Mouse (Mus musculus): ENCODE measurements at regions not wholly inside any gene's neighbourhood (a gene's known extent, or its start where the extent isn't known, plus 50 kb on each side); places are given as distances from the start of the nearest gene placed in this dataset.
"Not testable (repeated sequence)": the region's sequence is repeated elsewhere in the genome, so short reads cannot be mapped to it uniquely, and the experiment has no call there.

DNA sequence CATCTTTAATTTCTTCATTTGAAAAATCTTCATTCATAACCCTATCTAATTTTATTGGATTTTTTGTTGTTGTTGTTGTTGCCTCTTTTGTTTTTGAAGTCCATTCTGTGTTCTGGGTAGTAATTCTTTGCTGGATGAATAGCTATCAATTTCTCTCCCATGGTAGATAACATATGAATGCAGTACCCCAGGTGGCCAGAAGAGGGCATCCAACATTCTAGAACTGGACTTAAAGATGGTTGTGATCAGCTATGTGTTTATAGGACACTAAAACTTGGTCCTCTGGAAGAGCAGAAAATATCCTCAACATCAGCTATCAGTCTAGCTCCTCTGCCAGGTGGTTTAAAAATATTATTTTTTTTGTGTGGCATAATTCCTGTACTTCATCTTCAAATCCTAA is 73.0 kb downstream of the Prl2c3 start:
- DNase-seq (ENCODE audit: low spot score in 2 of 2): not testable (repeated sequence)

DNA sequence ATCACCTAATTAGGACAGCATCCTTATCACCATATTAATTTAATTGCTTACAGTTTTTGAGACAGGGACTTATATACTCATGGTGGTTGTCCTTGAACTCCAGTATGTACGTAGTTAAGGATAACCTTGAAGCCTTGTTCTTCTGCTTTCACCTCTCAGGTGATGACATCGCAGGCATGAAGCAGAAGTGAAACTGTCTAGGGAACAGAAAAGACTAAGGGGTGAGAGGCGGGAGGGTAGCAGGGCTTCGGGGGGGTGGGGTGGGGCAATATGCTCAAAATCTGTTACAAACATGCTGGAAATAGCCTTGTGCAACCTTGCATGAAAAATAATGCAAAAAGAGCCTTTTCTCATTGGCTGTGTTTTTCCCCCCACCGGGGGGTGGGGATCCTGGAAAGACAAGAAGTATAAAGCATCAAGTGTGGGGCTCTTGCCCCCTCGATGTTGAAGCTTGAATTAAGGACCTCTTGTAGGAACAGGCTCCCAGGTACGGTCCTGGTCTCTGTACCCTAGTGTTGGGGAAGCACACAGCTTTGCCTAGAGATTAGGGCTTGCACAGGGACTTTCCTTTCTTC is 81.8 kb downstream of the Prl2c3 start:
- not testable (repeated sequence) for DNase-seq (ENCODE audit: low spot score in 2 of 2)

DNA sequence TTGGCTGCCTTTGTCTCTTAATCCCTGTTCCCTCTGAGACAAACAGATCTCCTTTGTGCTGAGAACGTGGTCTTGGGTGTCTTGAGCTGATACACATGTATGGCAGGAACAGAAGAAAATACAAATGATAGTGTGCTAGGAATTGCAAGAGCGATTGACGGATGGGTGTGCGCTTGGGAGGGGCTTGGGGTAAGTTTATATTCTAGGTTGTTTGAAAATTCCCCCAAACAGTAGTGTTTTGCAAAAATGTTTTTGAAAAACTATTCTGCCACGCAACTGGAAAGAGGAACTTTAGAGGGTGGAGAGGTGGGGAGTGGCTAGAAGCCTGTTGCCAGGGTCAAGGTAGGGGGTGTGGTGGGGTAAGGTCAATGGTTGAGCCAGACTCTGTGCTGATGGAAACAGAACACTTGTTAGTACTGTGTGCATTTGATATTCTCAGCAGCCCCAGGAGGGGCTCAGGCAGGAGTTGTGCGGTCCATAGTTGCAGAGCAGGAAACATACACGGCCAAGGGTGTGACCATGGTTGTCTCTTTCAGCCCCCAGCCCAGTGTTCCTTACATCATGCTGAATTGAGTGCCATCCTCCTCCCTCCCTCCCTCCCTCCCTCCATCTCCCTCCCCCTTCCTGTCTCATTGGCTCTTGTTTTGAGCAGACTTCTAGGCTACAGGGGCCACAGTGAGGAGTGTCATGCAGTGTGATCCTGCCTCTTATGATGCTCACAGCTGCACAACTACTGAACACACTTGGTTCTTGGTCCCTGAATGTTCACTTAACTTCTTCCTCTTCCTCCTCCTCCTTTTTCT is 88.2 kb downstream of the Prl2c3 start:
- DNase-seq (ENCODE audit: low spot score in 2 of 2): no peak

DNA sequence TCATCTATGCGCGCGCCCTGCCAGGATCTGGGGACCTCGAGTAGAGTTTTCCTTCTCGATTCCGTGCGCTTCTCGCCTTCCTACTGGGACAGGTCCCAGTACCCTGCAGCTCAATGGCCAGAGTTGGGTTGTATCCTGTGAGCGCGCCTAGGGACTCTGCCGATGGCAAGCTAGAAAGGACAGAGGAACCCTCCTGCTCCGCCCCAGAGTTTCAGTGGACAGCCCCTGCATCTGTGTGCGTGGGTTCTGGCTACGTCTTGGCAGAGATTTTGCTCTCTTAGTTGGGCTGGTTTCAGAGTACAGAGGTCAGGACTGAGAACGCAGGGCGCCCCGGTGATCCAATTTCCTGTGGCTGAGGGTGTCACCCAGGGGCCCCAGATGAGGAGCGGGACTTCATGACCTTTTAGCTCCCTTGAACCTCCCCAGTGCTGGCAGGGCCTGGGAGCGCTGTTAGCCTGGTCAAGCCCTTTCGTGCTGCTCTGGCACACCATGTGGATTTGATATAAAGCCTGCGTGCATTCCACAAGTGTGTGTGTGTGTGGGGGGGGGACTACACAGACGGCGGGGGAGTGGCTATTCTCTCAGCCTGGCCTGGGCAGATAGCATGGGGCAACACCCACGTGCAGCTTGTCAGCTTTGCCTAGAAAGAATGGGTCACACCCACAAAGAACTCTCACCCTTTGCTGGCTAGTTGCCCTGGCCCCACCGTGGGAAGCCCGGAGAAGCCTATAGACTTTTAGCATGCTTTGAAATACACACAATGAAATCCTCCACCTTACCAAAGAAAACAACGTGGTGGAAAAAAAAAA is 96.9 kb downstream of the Prl2c3 start:
- not testable (repeated sequence) for DNase-seq (ENCODE audit: low spot score in 2 of 2)

DNA sequence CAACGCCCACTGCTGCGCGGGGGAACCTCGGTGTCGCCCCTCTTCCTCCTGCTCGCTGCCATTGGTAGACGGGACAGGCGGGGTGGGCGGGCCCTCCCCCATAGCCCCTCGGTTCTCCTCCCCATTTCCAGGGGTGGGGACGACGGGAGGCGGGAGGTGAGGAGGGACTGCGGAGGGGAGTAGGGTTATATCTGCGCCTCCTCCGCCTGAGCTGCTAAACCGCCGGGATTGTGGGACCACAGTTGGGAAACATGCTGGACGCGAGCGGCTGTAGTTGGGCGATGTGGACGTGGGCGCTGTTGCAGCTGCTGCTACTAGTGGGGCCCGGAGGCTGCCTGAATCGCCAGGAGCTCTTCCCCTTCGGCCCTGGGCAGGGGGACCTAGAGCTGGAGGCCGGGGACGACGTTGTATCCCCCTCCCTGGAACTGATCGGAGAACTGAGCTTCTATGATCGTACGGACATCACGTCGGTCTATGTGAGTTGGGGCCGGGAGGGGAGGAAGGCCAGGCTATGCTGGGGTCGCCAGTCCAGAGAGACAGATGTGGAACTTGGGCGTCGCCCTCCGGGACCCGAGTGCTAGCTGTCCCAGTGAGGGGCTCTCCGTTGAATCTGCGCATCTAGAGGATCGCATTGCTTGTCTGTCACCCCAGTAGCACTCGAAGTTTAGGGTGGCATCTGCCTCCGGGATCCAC is 97.6 kb downstream of the Prl2c3 start:
- not testable (repeated sequence) for DNase-seq (ENCODE audit: low spot score in 2 of 2)

DNA sequence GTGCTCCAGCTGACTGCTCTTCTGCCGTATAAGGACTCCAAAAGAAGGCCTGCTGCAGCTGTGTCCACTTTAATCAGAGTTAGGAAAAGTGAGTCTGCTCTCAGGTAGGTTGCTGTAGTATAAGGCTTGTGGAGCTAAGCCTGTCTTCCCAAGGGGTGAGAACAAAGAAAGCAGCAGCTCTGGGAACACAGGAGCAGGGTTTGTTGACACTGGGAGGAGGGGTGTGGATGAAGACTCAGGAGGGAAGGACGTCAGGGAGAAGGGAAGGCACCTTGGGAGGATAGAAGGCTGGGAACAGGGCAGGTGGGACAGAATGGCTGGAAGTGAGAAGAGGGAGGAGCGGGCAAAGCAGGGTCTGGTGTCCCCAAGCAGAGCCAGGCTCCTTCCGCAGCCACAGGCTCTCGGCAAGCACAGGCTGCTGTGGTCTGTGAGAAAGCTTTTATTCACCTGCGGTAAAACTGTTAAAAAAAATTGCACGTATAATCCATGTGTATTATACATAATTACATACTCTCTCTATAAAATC is 106.2 kb downstream of the Prl2c3 start:
- DNase-seq (ENCODE audit: low spot score in 2 of 2): not testable (repeated sequence)

DNA sequence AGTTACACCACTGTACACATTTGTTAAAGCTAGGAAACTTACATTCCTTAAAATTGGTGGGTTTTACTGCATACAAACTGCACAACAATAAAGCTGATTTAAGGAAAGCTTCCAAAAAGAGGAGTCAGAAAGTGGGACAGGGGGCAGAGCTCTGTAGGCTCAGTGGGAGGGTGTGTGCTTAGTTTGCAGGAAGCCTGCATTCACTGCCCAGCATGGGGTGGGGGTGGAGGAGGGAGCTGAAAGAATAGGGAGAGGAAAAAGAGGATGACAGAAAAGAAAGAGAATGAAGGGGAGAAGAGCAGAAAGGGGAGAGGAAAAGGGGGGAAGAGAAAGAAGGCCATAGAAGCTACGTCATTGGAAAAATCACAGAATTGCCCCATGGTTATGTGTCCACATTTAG is 111.1 kb downstream of the Prl2c3 start:
- DNase-seq (ENCODE audit: low spot score in 2 of 2): not testable (repeated sequence)

DNA sequence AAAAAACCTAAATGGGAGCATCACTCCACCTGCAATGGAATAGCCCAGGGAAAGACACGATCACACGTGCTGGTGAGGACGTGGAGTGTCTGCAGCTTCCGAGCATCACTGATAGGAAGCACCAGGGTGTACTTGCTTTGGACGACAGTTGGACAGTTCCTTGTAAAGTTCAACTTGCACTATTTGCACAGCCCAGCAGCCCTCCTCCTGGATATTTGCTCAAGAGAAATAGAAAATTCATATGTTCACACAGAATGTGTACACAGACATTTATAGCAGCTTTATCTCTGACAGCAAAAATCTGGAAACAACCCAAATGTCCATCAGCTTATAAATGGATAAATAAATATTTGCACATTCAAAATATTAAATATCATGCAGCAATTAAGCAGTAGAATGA is 111.7 kb downstream of the Prl2c3 start:
- not testable (repeated sequence) for DNase-seq (ENCODE audit: low spot score in 2 of 2)

DNA sequence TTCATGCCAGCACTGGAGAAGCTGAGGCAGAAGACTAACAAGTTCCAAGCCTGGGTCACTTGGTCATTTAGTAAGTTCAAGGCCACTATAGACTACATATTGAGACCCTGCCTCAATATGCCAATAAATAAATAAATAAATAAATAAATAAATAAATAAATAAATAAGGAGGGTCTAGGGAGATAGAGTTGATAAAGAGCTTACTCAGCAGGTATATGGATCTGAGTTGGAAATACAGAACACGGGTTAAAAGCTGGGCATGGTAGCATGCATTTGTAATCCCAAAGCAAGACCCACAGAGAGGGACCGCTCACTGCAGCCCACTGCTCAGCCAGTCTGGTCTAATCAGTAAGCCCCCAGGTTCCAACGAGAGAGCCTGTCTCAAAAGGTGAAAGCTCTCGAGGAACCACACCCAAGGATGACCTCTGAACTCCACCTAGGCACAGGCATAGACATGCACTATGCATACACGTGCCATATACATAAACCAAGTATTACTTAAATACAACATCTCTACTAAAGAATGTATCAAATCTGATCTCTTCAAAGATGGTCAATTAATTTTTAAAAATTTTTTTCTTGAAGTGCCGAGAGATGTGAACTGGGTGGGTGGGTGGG is 115.4 kb downstream of the Ero1lb start:
- not testable (repeated sequence) for DNase-seq (ENCODE audit: low spot score in 2 of 2)

DNA sequence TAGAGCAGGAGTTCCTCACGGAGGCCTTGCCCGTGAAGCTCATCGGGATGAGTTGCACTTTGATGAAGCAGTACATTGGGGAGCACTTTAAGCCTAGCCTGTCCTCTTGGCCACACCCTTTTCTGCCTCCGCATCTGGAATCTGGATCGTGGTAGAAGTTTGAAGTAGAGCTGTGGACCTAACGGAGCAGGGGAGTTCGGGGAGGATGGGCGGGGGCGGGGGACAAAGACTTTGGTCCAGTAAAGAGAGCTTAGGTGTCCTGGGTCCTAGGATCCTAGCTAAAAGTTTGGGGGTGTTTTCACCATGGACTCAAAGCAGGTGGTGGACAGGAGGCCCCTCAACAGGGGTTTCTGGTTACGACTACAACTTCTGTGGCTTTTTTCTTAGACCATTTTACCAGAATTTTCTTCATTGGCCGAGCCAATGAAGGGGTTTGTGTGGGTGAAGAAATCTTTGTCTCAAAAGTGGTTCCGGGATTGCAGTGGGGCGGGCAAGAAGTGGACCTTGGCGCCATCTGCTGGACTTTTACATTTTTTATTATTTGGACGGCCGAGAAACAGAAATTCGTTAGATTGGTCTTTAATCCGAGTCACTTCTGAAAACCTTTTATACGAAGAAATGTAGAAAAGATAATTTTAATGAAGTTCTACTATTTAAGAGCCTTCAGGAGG is 114.7 kb downstream of the Ero1lb start:
- DNase-seq (ENCODE audit: low spot score in 2 of 2): peak in 1 of 2 experiments; percentile 54

DNA sequence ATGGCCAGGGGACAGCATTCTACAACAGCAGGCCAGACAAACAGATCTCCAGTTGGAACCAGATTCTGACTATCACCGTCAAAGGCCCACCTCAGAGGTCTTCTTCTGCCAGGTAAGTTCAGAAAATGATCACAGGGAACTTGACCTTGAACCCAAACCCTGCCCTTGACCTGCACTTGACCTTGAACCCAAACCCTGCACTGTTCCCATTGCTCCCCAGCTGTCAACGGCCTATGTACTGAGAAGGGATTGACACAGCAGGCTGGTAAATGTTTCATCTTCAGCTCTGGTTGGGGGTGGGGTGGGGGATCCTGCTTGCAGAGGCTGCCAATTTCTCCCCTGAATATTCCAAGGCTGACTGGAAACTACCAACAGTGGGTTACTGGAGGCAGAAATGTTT is 111.7 kb downstream of the Ero1lb start:
- DNase-seq (ENCODE audit: low spot score in 2 of 2): no peak

DNA sequence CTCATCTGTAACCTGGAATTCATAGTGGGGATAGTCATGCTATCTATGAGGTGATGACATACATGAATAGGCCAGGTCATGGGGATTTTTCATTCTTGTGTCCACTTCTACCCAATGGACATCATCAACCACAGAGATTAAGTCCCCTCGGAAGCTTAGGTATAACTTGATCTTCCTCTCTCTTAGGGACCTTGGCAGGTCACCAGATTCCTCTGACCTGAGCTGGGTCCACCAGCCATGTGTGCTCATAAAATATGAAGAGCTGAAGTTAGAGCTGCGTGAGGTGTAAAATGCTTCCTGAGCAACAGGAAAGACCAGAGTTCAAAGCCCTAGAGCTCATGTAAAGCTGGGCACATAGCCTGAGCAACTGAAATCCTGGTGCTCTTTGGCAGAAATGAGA is 105.3 kb downstream of the Ero1lb start:
- DNase-seq (ENCODE audit: low spot score in 2 of 2): not testable (repeated sequence)

DNA sequence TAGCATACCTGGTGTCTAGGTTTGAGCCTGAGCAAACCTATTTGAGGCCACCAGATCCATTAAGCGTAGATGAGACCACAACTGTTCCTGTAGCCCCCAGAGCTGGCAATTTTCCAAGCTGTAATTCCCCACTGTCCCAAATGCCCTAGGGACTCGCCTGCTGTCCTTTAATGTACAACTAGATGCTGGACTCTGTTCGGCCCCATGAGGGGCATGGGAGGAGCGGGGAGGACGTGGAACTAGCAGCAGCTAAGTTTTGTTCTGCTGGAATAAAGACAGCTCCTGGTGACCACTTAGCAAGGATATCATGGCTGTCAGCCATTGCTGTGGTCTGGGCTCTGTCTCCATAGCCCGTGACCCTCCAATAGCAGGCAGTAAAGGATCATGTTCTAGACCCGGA is 103.1 kb downstream of the Ero1lb start:
- not testable (repeated sequence) for DNase-seq (ENCODE audit: low spot score in 2 of 2)

DNA sequence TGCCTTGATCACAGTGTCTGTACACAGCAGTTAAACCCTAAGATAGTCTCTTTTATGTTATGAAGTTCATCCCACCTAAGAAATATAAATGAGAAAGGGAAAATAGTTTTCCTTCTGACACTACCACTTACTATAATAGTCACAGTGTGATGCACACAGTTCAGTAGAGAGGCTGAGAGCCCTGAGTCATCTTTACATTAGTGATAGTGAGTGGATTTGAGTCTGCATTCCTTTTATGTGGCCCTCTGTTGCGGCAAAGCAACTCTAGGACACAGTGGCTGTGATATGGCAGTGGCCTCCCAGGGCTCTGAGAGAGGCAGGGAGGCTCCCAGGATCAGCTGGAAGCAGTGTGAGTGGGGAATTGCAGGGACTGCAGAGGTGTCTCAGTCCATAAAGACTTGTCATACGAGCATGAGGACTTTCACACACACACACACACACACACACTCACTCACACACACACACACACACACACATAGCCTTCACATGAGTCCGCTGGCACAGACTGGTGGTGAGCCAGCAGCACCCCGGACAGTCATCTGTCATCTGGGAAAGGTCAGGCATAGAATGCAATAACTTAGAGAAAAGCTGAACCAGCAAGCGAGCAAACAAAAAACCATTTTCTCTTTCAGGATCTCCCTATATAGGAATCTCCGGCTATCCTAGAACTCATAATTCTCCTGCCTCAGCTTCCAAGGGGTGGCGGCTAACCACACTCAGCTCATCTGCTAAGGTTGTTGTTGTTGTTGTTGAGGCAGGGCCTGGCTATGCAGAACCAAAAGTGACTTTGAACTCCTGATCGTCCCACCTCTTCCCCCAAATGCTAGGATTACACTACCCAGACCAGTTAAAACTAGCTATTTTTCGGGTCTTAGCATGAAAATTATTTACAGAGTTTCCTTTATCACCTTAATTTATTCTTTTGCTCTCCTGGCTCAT is 102.3 kb downstream of the Ero1lb start:
- DNase-seq (ENCODE audit: low spot score in 2 of 2): not testable (repeated sequence)

DNA sequence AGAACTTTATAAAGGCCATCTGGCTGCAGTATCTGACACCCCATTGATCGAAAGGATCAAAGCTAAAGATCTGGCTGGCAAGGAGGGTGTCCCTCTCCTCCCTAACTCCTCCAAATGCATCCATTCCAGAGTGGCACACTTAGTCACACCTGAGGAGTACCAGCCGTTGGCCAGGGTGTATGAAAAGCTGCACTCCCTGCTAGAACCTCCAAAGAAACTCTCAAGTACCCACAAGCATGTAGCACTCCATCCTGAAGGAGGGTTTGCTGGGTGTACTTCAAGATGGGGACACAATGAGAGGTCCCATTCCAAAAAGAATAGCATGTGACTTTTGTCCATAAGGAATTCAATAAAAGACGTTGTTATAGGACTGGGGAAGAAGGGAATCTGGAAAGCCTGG is 100.4 kb downstream of the Ero1lb start:
- DNase-seq (ENCODE audit: low spot score in 2 of 2): not testable (repeated sequence)

Data from frontal cortex, postnatal 14 days (tissue).